Mouse (Mus musculus): Measurements from ENCODE around the gene Ube2v1. TPM values are rescaled to one million over a fixed set of nuclear protein-coding genes. Genes with fewer than 3 reads are reported as not detected.
A peak's percentile ranks its signal among the peaks of the same experiment; 100 is the strongest.

The Ube2v1 gene
- polyA plus RNA-seq, 1 experiment from 2014 or later = 209 TPM

- no peak overlapping the region for H3K4me3 ChIP-seq (ENCODE audit: inconsistent target)
- no peaks in the 10 kb centered on the region for H3K79me2 ChIP-seq (ENCODE audit: inconsistent target)
- WGBS (ENCODE audit: missing documents) = 90% methylated on average over 35 of the region's 40 CpGs
- H3K27ac ChIP-seq = no peak overlapping the region
- no peaks in the 10 kb centered on the region for H3K36me3 ChIP-seq (ENCODE audit: inconsistent target)
Observed at GRCm38 (mm10) chr2:167597492-167598186, 34.3 kb downstream of the Ube2v1 start.

GRCm38 (mm10) chr2:167596726-167597491 is 35.0 kb downstream of the Ube2v1 start:
- no peak overlapping the region for H3K27ac ChIP-seq
- no peaks in the 10 kb centered on the region for H3K79me2 ChIP-seq (ENCODE audit: inconsistent target)
- no peaks in the 10 kb centered on the region for H3K36me3 ChIP-seq (ENCODE audit: inconsistent target)
- WGBS (ENCODE audit: missing documents) = 88% methylated on average over 22 of the region's 27 CpGs
- no peak overlapping the region for H3K4me3 ChIP-seq (ENCODE audit: inconsistent target)

- Histone ChIP-seq H3K79me2 (ENCODE audit: inconsistent target) (no peaks in the 10 kb centered on the region), H3K36me3 (ENCODE audit: inconsistent target) (no peaks in the 10 kb centered on the region), H3K4me3 (ENCODE audit: inconsistent target) (no peak overlapping the region), H3K27ac (no peak overlapping the region)
- WGBS (ENCODE audit: missing documents) = 71% methylated on average over 2 of the region's 4 CpGs
Observed at GRCm38 (mm10) chr2:167596262-167596661, 35.6 kb downstream of the Ube2v1 start.

- 97% methylated on average over 14 of the region's 14 CpGs for WGBS (ENCODE audit: missing documents)
- H3K4me3 ChIP-seq (ENCODE audit: inconsistent target) = no peak overlapping the region
- H3K27ac ChIP-seq = no peak overlapping the region
- H3K36me3 ChIP-seq (ENCODE audit: inconsistent target) = no peaks in the 10 kb centered on the region
- no peaks in the 10 kb centered on the region for H3K79me2 ChIP-seq (ENCODE audit: inconsistent target)
Observed at GRCm38 (mm10) chr2:167595761-167596171, 36.1 kb downstream of the Ube2v1 start.

- no peaks in the 10 kb centered on the region for H3K36me3 ChIP-seq (ENCODE audit: inconsistent target)
- H3K4me3 ChIP-seq (ENCODE audit: inconsistent target) = no peak overlapping the region
- 81% methylated on average over 10 of the region's 10 CpGs for WGBS (ENCODE audit: missing documents)
- no peak overlapping the region for H3K27ac ChIP-seq
- H3K79me2 ChIP-seq (ENCODE audit: inconsistent target) = no peaks in the 10 kb centered on the region
Observed at GRCm38 (mm10) chr2:167594444-167594934, 37.4 kb downstream of the Ube2v1 start.

- Histone ChIP-seq H3K27ac (no peak overlapping the region), H3K4me3 (ENCODE audit: inconsistent target) (no peak overlapping the region), H3K79me2 (ENCODE audit: inconsistent target) (no peaks in the 10 kb centered on the region; the same call in 1 of the 2 replicates), H3K36me3 (ENCODE audit: inconsistent target) (no peaks in the 10 kb centered on the region)
- WGBS (ENCODE audit: missing documents) = 98% methylated on average over 4 of the region's 4 CpGs
Observed at GRCm38 (mm10) chr2:167593551-167594250, 38.2 kb downstream of the Ube2v1 start.

GRCm38 (mm10) chr2:167588774-167589577 is 42.9 kb downstream of the Ube2v1 start:
- peak overlapping the region; percentile 88 for H3K4me3 ChIP-seq (ENCODE audit: inconsistent target)
- peak overlapping the region; percentile 98 for H3K27ac ChIP-seq
- peaks cover 5% of the 10 kb centered on the region; the same call in 1 of the 2 replicates for H3K36me3 ChIP-seq (ENCODE audit: inconsistent target)
- WGBS (ENCODE audit: missing documents) = 2% methylated on average over 21 of the region's 21 CpGs
- peaks cover 31% of the 10 kb centered on the region; the same call in 1 of the 2 replicates for H3K79me2 ChIP-seq (ENCODE audit: inconsistent target)

GRCm38 (mm10) chr2:167586976-167587375 is 44.9 kb downstream of the Ube2v1 start:
- 62% methylated on average over 9 of the region's 9 CpGs for WGBS (ENCODE audit: missing documents)
- no peak overlapping the region for H3K4me3 ChIP-seq (ENCODE audit: inconsistent target)
- no peak overlapping the region for H3K27ac ChIP-seq
- peaks cover 5% of the 10 kb centered on the region; the same call in 1 of the 2 replicates for H3K36me3 ChIP-seq (ENCODE audit: inconsistent target)
- peaks cover 31% of the 10 kb centered on the region; the same call in 1 of the 2 replicates for H3K79me2 ChIP-seq (ENCODE audit: inconsistent target)

GRCm38 (mm10) chr2:167586041-167586440 is 45.9 kb downstream of the Ube2v1 start:
- 91% methylated on average over 8 of the region's 8 CpGs for WGBS (ENCODE audit: missing documents)
- Histone ChIP-seq H3K36me3 (ENCODE audit: inconsistent target) (peaks cover 5% of the 10 kb centered on the region; the same call in 1 of the 2 replicates), H3K4me3 (ENCODE audit: inconsistent target) (no peak overlapping the region), H3K27ac (no peak overlapping the region), H3K79me2 (ENCODE audit: inconsistent target) (peaks cover 31% of the 10 kb centered on the region; the same call in 1 of the 2 replicates)

- peaks cover 5% of the 10 kb centered on the region; the same call in 1 of the 2 replicates for H3K36me3 ChIP-seq (ENCODE audit: inconsistent target)
- no peak overlapping the region for H3K4me3 ChIP-seq (ENCODE audit: inconsistent target)
- H3K27ac ChIP-seq = no peak overlapping the region
- peaks cover 31% of the 10 kb centered on the region; the same call in 1 of the 2 replicates for H3K79me2 ChIP-seq (ENCODE audit: inconsistent target)
- 100% methylated on average over 2 of the region's 2 CpGs for WGBS (ENCODE audit: missing documents)
Observed at GRCm38 (mm10) chr2:167585273-167585672, 46.6 kb downstream of the Ube2v1 start.

- H3K36me3 ChIP-seq (ENCODE audit: inconsistent target) = peaks cover 5% of the 10 kb centered on the region; the same call in 1 of the 2 replicates
- no peak overlapping the region for H3K27ac ChIP-seq
- H3K79me2 ChIP-seq (ENCODE audit: inconsistent target) = peaks cover 28% of the 10 kb centered on the region; the same call in 1 of the 2 replicates
- WGBS (ENCODE audit: missing documents) = 78% methylated on average over 10 of the region's 10 CpGs
- H3K4me3 ChIP-seq (ENCODE audit: inconsistent target) = no peak overlapping the region
Observed at GRCm38 (mm10) chr2:167583161-167583952, 48.5 kb downstream of the Ube2v1 start.

- 43% methylated on average over 5 of the region's 5 CpGs for WGBS (ENCODE audit: missing documents)
- H3K27ac ChIP-seq = no peak overlapping the region
- H3K4me3 ChIP-seq (ENCODE audit: inconsistent target) = no peak overlapping the region
- no peaks in the 10 kb centered on the region for H3K36me3 ChIP-seq (ENCODE audit: inconsistent target)
- H3K79me2 ChIP-seq (ENCODE audit: inconsistent target) = no peaks in the 10 kb centered on the region
Observed at GRCm38 (mm10) chr2:167578521-167578920, 53.4 kb downstream of the Ube2v1 start.

- Histone ChIP-seq H3K27ac (no peak overlapping the region), H3K36me3 (ENCODE audit: inconsistent target) (no peaks in the 10 kb centered on the region), H3K79me2 (ENCODE audit: inconsistent target) (no peaks in the 10 kb centered on the region), H3K4me3 (ENCODE audit: inconsistent target) (no peak overlapping the region)
- 84% methylated on average over 9 of the region's 9 CpGs for WGBS (ENCODE audit: missing documents)
Observed at GRCm38 (mm10) chr2:167577186-167577785, 54.6 kb downstream of the Ube2v1 start.
